Mouse (Mus musculus) MEL (cell line): ENCODE data around the gene Mcoln1. TPM values are rescaled to one million over a fixed set of nuclear protein-coding genes. Genes with fewer than 3 reads are reported as not detected.
A peak's percentile ranks its signal among the peaks of the same experiment; 100 is the strongest.

Source experiments
- DNase-seq: peaks from one replicate; pipeline ENCODE4 v3.0.0; 2011; ENCODE audit warnings: low read depth, low spot score
- H3K27ac ChIP-seq: 2 replicates; pipeline ENCODE4 v1.5.1; 2012; ENCODE audit warnings: low read depth, mild to moderate bottlenecking, control low read depth, low read length, moderate library complexity; ENCODE audit not compliant: control insufficient read depth
- H3K27me3 ChIP-seq, 2 experiments: fragments of 150-350 bp in 1 of 2; sonication (generic) in 1 of 2; 2 replicates each; pipeline ENCODE4 v1.6.1; 2012; ENCODE audit warnings: low read length in 2 of 2, mild to moderate bottlenecking in 2 of 2, improper control_type of control experiment in 1 of 2, moderate library complexity in 1 of 2; ENCODE audit not compliant: insufficient read depth in 2 of 2, control insufficient read depth in 1 of 2
- H3K36me3 ChIP-seq, 2 experiments: 2 replicates each; pipeline ENCODE4 v1.6.1; 2012 to 2014; ENCODE audit warnings: low read length in 2 of 2, improper control_type of control experiment in 1 of 2, inconsistent platforms in 1 of 2, mild to moderate bottlenecking in 1 of 2; ENCODE audit not compliant: insufficient read depth in 2 of 2, control insufficient read depth in 1 of 2
- H3K4me1 ChIP-seq, 2 experiments: fragments of 150-350 bp in 1 of 2; sonication (generic) in 1 of 2; 2 replicates each; pipeline ENCODE4 v1.6.1; 2012; ENCODE audit warnings: low read length in 2 of 2, improper control_type of control experiment in 1 of 2, mild to moderate bottlenecking in 1 of 2; ENCODE audit not compliant: insufficient read depth in 2 of 2, control insufficient read depth in 1 of 2
- H3K4me3 ChIP-seq, 2 experiments: fragments of 150-350 bp in 1 of 2; sonication (generic) in 1 of 2; 2 replicates each; pipeline ENCODE4 v1.5.1; 2012; ENCODE audit warnings: low read depth in 2 of 2, low read length in 2 of 2, mild to moderate bottlenecking in 2 of 2, moderate library complexity in 2 of 2, control low read depth in 1 of 2, improper control_type of control experiment in 1 of 2; ENCODE audit not compliant: control insufficient read depth in 1 of 2, insufficient read depth in 1 of 2
- H3K79me2 ChIP-seq: 2 replicates; pipeline ENCODE4 v1.6.1; 2012; ENCODE audit warnings: mild to moderate bottlenecking, low read length, moderate library complexity; ENCODE audit not compliant: control insufficient read depth, poor library complexity, insufficient read depth
- H3K9ac ChIP-seq: 2 replicates; pipeline ENCODE4 v1.6.1; 2012; ENCODE audit warnings: low read depth, mild to moderate bottlenecking, control low read depth, low read length, moderate library complexity; ENCODE audit not compliant: control insufficient read depth, poor library complexity, severe bottlenecking
- H3K9me3 ChIP-seq: fragments of 150-350 bp; sonication (generic); replicated peaks from 2 replicates; pipeline ENCODE4 v1.6.1; 2012; ENCODE audit warnings: mild to moderate bottlenecking, low read length, improper control_type of control experiment, moderate library complexity; ENCODE audit not compliant: insufficient read depth
- E2F4 ChIP-seq: IDR thresholded peaks from 2 replicates; pipeline ENCODE4 v1.6.1; 2011; ENCODE audit warnings: low read depth, low read length, improper control_type of control experiment, borderline replicate concordance
- GATA1 ChIP-seq: IDR thresholded peaks from 2 replicates; pipeline ENCODE4 v1.6.1; 2011; ENCODE audit warnings: low read depth, low read length, improper control_type of control experiment
- HCFC1 ChIP-seq: IDR thresholded peaks from 2 replicates; pipeline ENCODE4 v1.6.1; 2012; ENCODE audit warnings: low read depth, mild to moderate bottlenecking, inconsistent platforms, low read length, improper control_type of control experiment, moderate library complexity
- JUND ChIP-seq: IDR thresholded peaks from 2 replicates; pipeline ENCODE4 v1.6.1; 2011; ENCODE audit warnings: low read depth, mild to moderate bottlenecking, improper control_type of control experiment, low read length
- MAX ChIP-seq: IDR thresholded peaks from 2 replicates; pipeline ENCODE4 v1.6.1; 2011; ENCODE audit warnings: low read length, improper control_type of control experiment
- MAZ ChIP-seq: IDR thresholded peaks from 2 replicates; pipeline ENCODE4 v1.6.1; 2012; ENCODE audit warnings: low read depth, mild to moderate bottlenecking, inconsistent platforms, low read length, improper control_type of control experiment
- MYC ChIP-seq: IDR thresholded peaks from 2 replicates; pipeline ENCODE4 v1.6.1; 2011; ENCODE audit warnings: low read depth, mild to moderate bottlenecking, low read length, improper control_type of control experiment, moderate library complexity
- POLR2A ChIP-seq, 2 experiments: IDR thresholded peaks; 2 replicates each; pipeline ENCODE4 v1.6.1; 2011 to 2012; ENCODE audit warnings: low read length in 2 of 2, mild to moderate bottlenecking in 2 of 2, control low read depth in 1 of 2, improper control_type of control experiment in 1 of 2, low read depth in 1 of 2, moderate library complexity in 1 of 2; ENCODE audit not compliant: control insufficient read depth in 1 of 2, insufficient read depth in 1 of 2, poor library complexity in 1 of 2
- POLR2AphosphoS2 ChIP-seq: IDR thresholded peaks from 2 replicates; pipeline ENCODE4 v1.6.1; 2011; ENCODE audit warnings: low read length, improper control_type of control experiment
- RAD21 ChIP-seq: IDR thresholded peaks from 2 replicates; pipeline ENCODE4 v1.6.1; 2011; ENCODE audit warnings: mild to moderate bottlenecking, low read depth, low read length, improper control_type of control experiment
- SMC3 ChIP-seq: IDR thresholded peaks from 2 replicates; pipeline ENCODE4 v1.6.1; 2011; ENCODE audit warnings: low read depth, low read length, improper control_type of control experiment
- USF2 ChIP-seq, 2 experiments: IDR thresholded peaks; 2 replicates each; pipeline ENCODE4 v1.6.1; 2011 to 2012; ENCODE audit warnings: improper control_type of control experiment in 2 of 2, low read length in 2 of 2, borderline replicate concordance in 1 of 2, inconsistent platforms in 1 of 2, low read depth in 1 of 2, mild to moderate bottlenecking in 1 of 2; ENCODE audit not compliant: insufficient read depth in 1 of 2
- ZKSCAN1 ChIP-seq: IDR thresholded peaks from 2 replicates; pipeline ENCODE4 v1.6.1; 2012; ENCODE audit warnings: low read depth, mild to moderate bottlenecking, inconsistent platforms, low read length, improper control_type of control experiment, moderate library complexity
- ZNF384 ChIP-seq: IDR thresholded peaks from 2 replicates; pipeline ENCODE4 v1.6.1; 2012; ENCODE audit warnings: low read depth, mild to moderate bottlenecking, inconsistent platforms, low read length, improper control_type of control experiment
- polyA plus RNA-seq, 2 experiments: library from polyadenylated mRNA; stranded (reverse) in 1 of 2; unstranded in 1 of 2; fragments of >175 nt in 1 of 2; fragments of >200 nt in 1 of 2; gene quantifications; 2 replicates each; pipeline versions ENCODE4 v1.2.1 to v1.2.4; 2012; ENCODE audit warnings: low replicate concordance in 2 of 2, low read depth in 1 of 2; ENCODE audit not compliant: insufficient read length in 2 of 2, insufficient read depth in 1 of 2, missing spikeins in 1 of 2
- total RNA-seq: library from RNA; depleted of rRNA; stranded (reverse); fragments of 300-350 nt; gene quantifications from 2 replicates; pipeline ENCODE4 v1.2.3, GENCODE M21; 2012

The Mcoln1 gene
- total and polyA plus RNA-seq, 3 experiments, result 18.0 to 47.6 TPM; not detected in 1

GRCm38 (mm10) chr8:3498583-3498982 is 1.7 kb upstream of the Mcoln1 start:
- Histone ChIP-seq H3K4me1 (peaks cover 0 to 16% of the 10 kb centered on the region in 2 experiments; a peak in 2 of 4 replicates), H3K36me3 (peaks cover 0 to 16% of the 10 kb centered on the region in 2 experiments; a peak in 2 of 4 replicates), H3K79me2 (peaks cover 3% of the 10 kb centered on the region; the same call in 1 of the 2 replicates), H3K4me3 (no peak overlapping the region), H3K9me3 (no peaks in the 10 kb centered on the region), H3K9ac (no peak overlapping the region), H3K27me3 (no peaks in the 10 kb centered on the region), H3K27ac (no peak overlapping the region)
- no peak for DNase-seq
- TF ChIP-seq MAX (no peak), MAZ (no peak), HCFC1 (no peak)

- Histone ChIP-seq H3K36me3 (peaks cover 0 to 6% of the 10 kb centered on the region in 2 experiments; a peak in 2 of 4 replicates), H3K27me3 (no peaks in the 10 kb centered on the region), H3K4me1 (peaks cover 0 to 6% of the 10 kb centered on the region in 2 experiments; a peak in 2 of 4 replicates), H3K4me3 (peak overlapping the region; percentile 46 to 75), H3K9me3 (no peaks in the 10 kb centered on the region), H3K79me2 (peaks cover 3% of the 10 kb centered on the region; the same call in 1 of the 2 replicates), H3K9ac (peak overlapping the region; percentile 81), H3K27ac (peak overlapping the region; percentile 75)
- no peak for TF ChIP-seq JUND
- TF ChIP-seq E2F4, result no peak
- TF ChIP-seq GATA1, result no peak
- TF ChIP-seq MAX, result no peak
- no peak for TF ChIP-seq POLR2A (IDR thresholded peaks at IDR 0.05; ENCODE audit: control insufficient read depth in 1 of 2, insufficient read depth in 1 of 2, low read depth in 1 of 2, low read length in 2 of 2, poor library complexity in 1 of 2)
- no peak for TF ChIP-seq RAD21
- no peak for TF ChIP-seq POLR2AphosphoS2
- no peak for TF ChIP-seq ZKSCAN1
- no peak for DNase-seq
Measured at GRCm38 (mm10) chr8:3499751-3500150, 506 bp upstream of the Mcoln1 start.

GRCm38 (mm10) chr8:3502217-3502616 is 2.0 kb downstream of the Mcoln1 start:
- no peak overlapping the region for H3K9ac ChIP-seq
- H3K79me2 ChIP-seq, result peaks cover 3% of the 10 kb centered on the region; the same call in 1 of the 2 replicates
- H3K9me3 ChIP-seq, result no peaks in the 10 kb centered on the region
- DNase-seq, result no peak
- H3K36me3 ChIP-seq, result peaks cover 0 to 6% of the 10 kb centered on the region in 2 experiments; a peak in 1 of 4 replicates
- H3K27me3 ChIP-seq, result no peaks in the 10 kb centered on the region
- TF ChIP-seq ZKSCAN1 (no peak), POLR2A (IDR thresholded peaks at IDR 0.05; ENCODE audit: control insufficient read depth in 1 of 2, insufficient read depth in 1 of 2, low read depth in 1 of 2, low read length in 2 of 2, poor library complexity in 1 of 2) (no peak), MYC (no peak), MAX (no peak), SMC3 (no peak), ZNF384 (no peak), USF2 (IDR thresholded peaks at IDR 0.05; ENCODE audit: borderline replicate concordance in 1 of 2, insufficient read depth in 1 of 2, low read depth in 1 of 2, low read length in 2 of 2) (no peak)
- no peak overlapping the region for H3K4me3 ChIP-seq
- H3K4me1 ChIP-seq, result peaks cover 0 to 6% of the 10 kb centered on the region in 2 experiments; a peak in 2 of 4 replicates
- H3K27ac ChIP-seq, result no peak overlapping the region
